Mouse (Mus musculus) stomach, postnatal 0 days (tissue): ENCODE measurements at regions not wholly inside any gene's neighbourhood (a gene's known extent, or its start where the extent isn't known, plus 50 kb on each side); places are given as distances from the start of the nearest gene placed in this dataset.
"Not testable (repeated sequence)": the region's sequence is repeated elsewhere in the genome, so short reads cannot be mapped to it uniquely, and the experiment has no call there.

Experiments used
- ATAC-seq: fragments of 200-750 bp; cut with Nextera tagmentation; 2 replicates; pipeline ENCODE4 v1.8.0; 2017; ENCODE audit not compliant: low FRiP score, low TSS enrichment
- DNase-seq: peaks from one replicate; pipeline ENCODE4 v3.0.0-alpha.2; 2016; ENCODE audit warnings: low spot score
- H3K27ac ChIP-seq: fragments of 300-500 bp; sonication (generic); replicated peaks from 2 replicates; pipeline ENCODE4 v1.5.1; 2014; ENCODE audit warnings: mild to moderate bottlenecking, control low read depth
- H3K27me3 ChIP-seq: fragments of 300-500 bp; sonication (generic); 2 replicates; pipeline ENCODE4 v1.6.1; 2014; ENCODE audit warnings: low read length; ENCODE audit not compliant: control insufficient read depth, insufficient read depth
- H3K36me3 ChIP-seq: fragments of 300-500 bp; sonication (generic); 2 replicates; pipeline ENCODE4 v1.6.1; 2014; ENCODE audit warnings: low read length, mixed read lengths; ENCODE audit not compliant: control insufficient read depth, insufficient read depth
- H3K4me1 ChIP-seq: fragments of 300-500 bp; sonication (generic); replicated peaks from 2 replicates; pipeline ENCODE4 v1.6.1; 2014; ENCODE audit warnings: antibody characterized with exemption; ENCODE audit not compliant: control insufficient read depth, insufficient read depth
- H3K4me2 ChIP-seq: fragments of 300-500 bp; sonication (generic); replicated peaks from 2 replicates; pipeline ENCODE4 v1.6.1; 2014; ENCODE audit warnings: low read depth, mild to moderate bottlenecking, control low read depth, moderate library complexity
- H3K4me3 ChIP-seq: fragments of 300-500 bp; sonication (generic); 2 replicates; pipeline ENCODE4 v1.5.1; 2014; ENCODE audit warnings: low read depth, low read length, control low read depth
- H3K9ac ChIP-seq: fragments of 300-500 bp; sonication (generic); 2 replicates; pipeline ENCODE4 v1.6.1; 2014; ENCODE audit warnings: mild to moderate bottlenecking, low read length, control low read depth, mixed read lengths
- H3K9me3 ChIP-seq: fragments of 300-500 bp; sonication (generic); 2 replicates; pipeline ENCODE4 v1.6.1; 2016; ENCODE audit warnings: low read length; ENCODE audit not compliant: control insufficient read depth
- CTCF ChIP-seq: IDR thresholded peaks from 2 replicates; pipeline ENCODE4 v1.5.1; 2016; ENCODE audit warnings: antibody characterized with exemption, low read depth, mild to moderate bottlenecking, moderate library complexity
- EP300 ChIP-seq: optimal IDR thresholded peaks from 2 replicates; pipeline ENCODE3; 2016; ENCODE audit warnings: antibody characterized with exemption
- WGBS: fragments of 180-500 bp; shearing (Covaris S2); extraction: QIAGEN DNeasy Blood & Tissue Kit; methylation state at CpG from one replicate; pipeline ENCODE4 v1.1.7; 2014; 5-methylcytosine and 5-hydroxymethylcytosine counted together

GRCm38 (mm10) chr16:31370590-31371092 is 51.4 kb upstream of the Bdh1 start:
- not testable (repeated sequence) for H3K9ac ChIP-seq, H3K9me3 ChIP-seq, ATAC-seq, H3K27ac ChIP-seq, DNase-seq, H3K4me2 ChIP-seq, H3K36me3 ChIP-seq, H3K4me3 ChIP-seq, H3K27me3 ChIP-seq, H3K4me1 ChIP-seq
- 71% methylated on average over 4 of the region's 4 CpGs for WGBS

DNA sequence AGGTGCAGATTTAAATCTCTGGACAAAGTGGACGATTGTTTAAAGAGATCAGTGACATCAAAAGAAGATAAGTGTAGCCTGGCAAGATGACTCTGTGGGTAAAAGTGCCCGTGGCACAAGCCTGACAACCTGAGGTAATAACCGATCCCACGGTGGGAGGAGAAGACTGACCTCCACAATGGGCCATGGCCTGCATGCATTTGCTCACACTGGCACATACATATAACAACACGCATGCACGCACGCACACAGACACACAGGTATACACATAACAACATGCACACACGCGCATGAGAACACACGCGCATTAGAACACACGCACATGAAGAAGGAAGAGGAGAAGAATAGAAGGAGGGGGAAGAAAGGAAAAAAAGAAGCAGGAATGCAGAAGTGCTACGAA is 52.2 kb upstream of the Bdh1 start:
- WGBS, result 95% methylated on average over 13 of the region's 13 CpGs

GRCm38 (mm10) chr16:31367521-31368245 is 53.1 kb upstream of the Apod start:
- H3K27ac ChIP-seq, result no peak overlapping the region
- WGBS, result 62% methylated on average over 6 of the region's 6 CpGs
- no peak overlapping the region for H3K4me2 ChIP-seq
- H3K36me3 ChIP-seq, result no peaks in the 10 kb centered on the region
- TF ChIP-seq CTCF, result no peak
- TF ChIP-seq EP300, result no peak
- H3K9ac ChIP-seq, result no peak overlapping the region
- no peak overlapping the region for H3K4me3 ChIP-seq
- no peaks in the 10 kb centered on the region for H3K27me3 ChIP-seq
- ATAC-seq (no peak), DNase-seq (no peak)
- no peaks in the 10 kb centered on the region for H3K9me3 ChIP-seq
- no peaks in the 10 kb centered on the region for H3K4me1 ChIP-seq

More for the DNA sequence above, 52.2 kb upstream of the Bdh1 start:
- Histone ChIP-seq H3K27me3 (no peaks in the 10 kb centered on the region), H3K36me3 (no peaks in the 10 kb centered on the region), H3K27ac (no peak overlapping the region), H3K4me1 (no peaks in the 10 kb centered on the region), H3K9me3 (no peaks in the 10 kb centered on the region), H3K4me3 (no peak overlapping the region), H3K9ac (no peak overlapping the region), H3K4me2 (no peak overlapping the region)
- DNase-seq (no peak), ATAC-seq (no peak)
- TF ChIP-seq CTCF (no peak), EP300 (no peak)

DNA sequence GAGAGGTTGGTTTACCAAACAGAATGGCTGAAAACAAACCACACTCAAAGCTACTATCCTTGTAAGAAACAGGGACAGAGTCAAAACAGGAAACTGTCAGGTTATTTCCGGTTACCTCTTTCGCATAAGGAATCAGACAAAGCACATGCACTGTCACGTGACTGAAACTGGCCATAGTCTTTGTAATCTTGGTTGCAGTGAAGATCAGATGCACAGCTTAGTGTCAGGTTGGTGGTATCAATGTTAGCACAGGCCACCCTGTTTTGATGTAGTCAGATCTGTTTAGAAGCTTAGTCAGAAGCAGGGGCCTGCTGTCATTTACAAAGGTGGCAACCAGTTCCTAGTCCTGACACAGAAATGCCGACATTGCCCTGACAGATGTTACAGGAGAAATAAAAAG is 51.4 kb upstream of the Apod start:
- Histone ChIP-seq H3K27me3 (no peaks in the 10 kb centered on the region), H3K4me1 (no peaks in the 10 kb centered on the region), H3K9me3 (no peaks in the 10 kb centered on the region), H3K27ac (no peak overlapping the region), H3K4me3 (no peak overlapping the region), H3K36me3 (no peaks in the 10 kb centered on the region), H3K4me2 (no peak overlapping the region), H3K9ac (no peak overlapping the region)
- DNase-seq (no peak), ATAC-seq (no peak)
- 85% methylated on average over 4 of the region's 4 CpGs for WGBS
- TF ChIP-seq CTCF (no peak), EP300 (no peak)

DNA sequence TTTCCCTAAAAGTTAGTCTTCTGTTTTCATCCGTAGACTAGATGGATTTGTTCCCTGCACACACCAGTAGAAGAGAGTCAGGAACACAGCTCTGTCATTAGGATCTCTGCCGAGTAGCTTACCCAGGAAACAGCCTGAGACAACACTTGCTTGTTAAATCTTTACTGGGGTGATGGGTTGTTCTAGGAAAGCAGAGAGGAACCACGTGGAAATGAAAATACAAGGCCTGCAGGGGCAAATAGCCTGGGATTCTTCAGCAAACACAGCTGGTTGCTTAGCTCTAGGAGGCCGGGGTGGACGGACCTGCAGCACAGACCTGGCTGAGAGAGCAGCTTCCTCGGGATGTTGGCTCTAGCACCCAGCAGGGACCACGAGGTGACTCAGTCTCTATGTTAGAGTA is 49.9 kb upstream of the Apod start:
- DNase-seq (peak; percentile 59), ATAC-seq (peak; percentile 68)
- WGBS, result 25% methylated on average over 7 of the region's 7 CpGs
- Histone ChIP-seq H3K4me1 (no peaks in the 10 kb centered on the region), H3K36me3 (no peaks in the 10 kb centered on the region), H3K27ac (peak overlapping the region; percentile 75), H3K4me2 (no peak overlapping the region), H3K27me3 (no peaks in the 10 kb centered on the region), H3K9me3 (no peaks in the 10 kb centered on the region), H3K9ac (no peak overlapping the region), H3K4me3 (no peak overlapping the region)
- TF ChIP-seq CTCF (no peak), EP300 (no peak)
